Mouse (Mus musculus) fat pad, adult 2 months (tissue): ENCODE measurements around the gene Ssx9.
"Not testable (repeated sequence)": the region's sequence is repeated elsewhere in the genome, so short reads cannot be mapped to it uniquely, and the experiment has no call there.

Experiments
- DNase-seq: peaks from one replicate; pipeline ENCODE4 v3.0.0-alpha.2; 2011; ENCODE audit warnings: low read depth, low spot score; ENCODE audit errors: extremely low read depth

Gene Ssx9

GRCm38 (mm10) chrX:8748132-8748531, at the start of gene Ssx9:
Gene Ssx9 (plus strand): TSS chrX:8748432.
- DNase-seq = not testable (repeated sequence)

GRCm38 (mm10) chrX:8732907-8733306, 15.3 kb upstream of the Ssx9 start:
- DNase-seq = no peak

GRCm38 (mm10) chrX:8803391-8803790, 55.2 kb downstream of the Ssx9 start, which contains the start of gene Ssxb5:
Gene Ssxb5 (plus strand): TSS chrX:8803691.
- not testable (repeated sequence) for DNase-seq
